9 mouse cellular contexts compared by ENCODE assay signal in the genomic region with DNA sequence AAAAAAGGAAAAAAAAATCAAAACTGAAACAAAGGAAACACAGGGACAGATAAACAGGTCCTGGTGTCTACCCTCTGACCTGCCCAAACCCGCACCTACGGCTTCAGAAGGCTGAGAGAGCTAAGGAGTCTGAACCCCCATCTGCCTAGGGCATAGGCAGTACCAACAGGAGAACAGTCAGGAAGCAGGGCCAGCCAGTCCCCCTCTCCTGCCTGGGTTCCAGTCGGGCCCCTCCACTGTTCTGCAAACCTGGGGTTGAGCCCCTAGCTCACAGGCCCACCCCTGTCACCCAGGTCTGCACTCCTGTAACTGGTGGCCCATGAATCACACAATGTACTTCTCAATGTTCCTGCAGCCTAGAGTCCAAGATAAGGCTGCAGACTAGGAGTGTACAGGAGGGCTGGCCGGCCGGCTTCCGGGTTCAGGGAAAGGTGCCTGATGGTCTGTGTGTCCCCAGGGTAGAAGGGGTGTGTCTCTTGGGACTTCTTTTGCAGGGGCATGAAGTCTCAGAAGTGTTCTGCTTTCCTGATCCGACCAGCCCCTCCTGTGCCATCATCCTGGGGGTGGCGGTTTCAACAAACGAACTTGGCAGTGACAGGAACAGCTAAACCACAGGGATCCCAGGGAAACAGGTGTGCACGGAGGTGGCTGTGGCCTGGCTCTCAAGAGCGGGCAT. TPM values are rescaled to one million over a fixed set of nuclear protein-coding genes. Genes with fewer than 3 reads are reported as not detected.
DNase-seq lines count a peak whose midpoint lies in the region; ATAC-seq and TF ChIP-seq lines count a peak whose summit lies in the region.
"Had no signal": no experiment of that assay in that cellular context is flagged by ENCODE, and none has a peak within 500 bp of the region (broad histone marks: within the 10 kb centered on the region; RNA-seq: fewer than 3 reads in every experiment).

No protein-coding gene starts in this region.

- H3K27me3 ChIP-seq in lung, embryonic 15.5 days = peaks cover 45% of the 10 kb centered on the region
- H3K27me3 ChIP-seq in stomach, embryonic 14.5 days (ENCODE audit: control insufficient read depth, insufficient read depth, low read length) = peaks cover 9% of the 10 kb centered on the region
- H3K27me3 ChIP-seq in forebrain, embryonic 12.5 days = peaks cover 50% of the 10 kb centered on the region

- no peaks in the 10 kb centered on the region for H3K9me3 ChIP-seq in lung, embryonic 15.5 days
- no peaks in the 10 kb centered on the region for H3K9me3 ChIP-seq in stomach, embryonic 14.5 days (ENCODE audit: control insufficient read depth, low read depth, low read length)
- no peaks in the 10 kb centered on the region for H3K9me3 ChIP-seq in forebrain, embryonic 12.5 days
- H3K9me3 ChIP-seq: limb, embryonic 13.5 days had no signal

- peak overlapping the region; percentile 19 for H3K4me2 ChIP-seq in lung, embryonic 15.5 days
- peak overlapping the region; percentile 14; the same call in 1 of the 2 replicates for H3K4me2 ChIP-seq in stomach, embryonic 14.5 days (replicated peaks; ENCODE audit: low read depth, low read length)
- no peak overlapping the region for H3K4me2 ChIP-seq in forebrain, embryonic 12.5 days
- H3K4me2 ChIP-seq: limb, embryonic 13.5 days had no signal

- 49% methylated on average over 11 of the region's 11 CpGs for WGBS in lung, embryonic 15.5 days
- WGBS in stomach, embryonic 14.5 days = 54% methylated on average over 11 of the region's 11 CpGs
- WGBS in forebrain, embryonic 12.5 days = 77% methylated on average over 11 of the region's 11 CpGs

- no peak overlapping the region for H3K9ac ChIP-seq in lung, embryonic 15.5 days
- H3K9ac ChIP-seq in stomach, embryonic 14.5 days (replicated peaks; ENCODE audit: low read depth, low read length) = no peak overlapping the region
- no peak overlapping the region for H3K9ac ChIP-seq in forebrain, embryonic 12.5 days
- H3K9ac ChIP-seq: limb, embryonic 13.5 days had no signal

- no peak overlapping the region for H3K4me3 ChIP-seq in lung, embryonic 15.5 days
- H3K4me3 ChIP-seq in stomach, embryonic 14.5 days (ENCODE audit: low read depth, low read length) = no peak overlapping the region
- H3K4me3 ChIP-seq in forebrain, embryonic 12.5 days (replicated peaks) = no peak overlapping the region
- H3K4me3 ChIP-seq in left cerebral cortex, adult 2 months = no peak overlapping the region
- H3K4me3 ChIP-seq: limb, embryonic 13.5 days had no signal

- H3K36me3 ChIP-seq in lung, embryonic 15.5 days = no peaks in the 10 kb centered on the region
- H3K36me3 ChIP-seq in stomach, embryonic 14.5 days (ENCODE audit: control insufficient read depth, insufficient read depth, low read length) = no peaks in the 10 kb centered on the region
- no peaks in the 10 kb centered on the region for H3K36me3 ChIP-seq in forebrain, embryonic 12.5 days (replicated peaks)
- H3K36me3 ChIP-seq: limb, embryonic 13.5 days had no signal

- peaks cover 13% of the 10 kb centered on the region for H3K4me1 ChIP-seq in lung, embryonic 15.5 days
- no peaks in the 10 kb centered on the region for H3K4me1 ChIP-seq in stomach, embryonic 14.5 days (ENCODE audit: control insufficient read depth, insufficient read depth, low read length)
- peaks cover 4% of the 10 kb centered on the region; the same call in 1 of the 2 replicates for H3K4me1 ChIP-seq in forebrain, embryonic 12.5 days

- H3K27ac ChIP-seq in lung, embryonic 15.5 days = peak overlapping the region; percentile 19; the same call in 1 of the 2 replicates
- H3K27ac ChIP-seq in stomach, embryonic 14.5 days (ENCODE audit: low read length) = peak overlapping the region; percentile 76
- H3K27ac ChIP-seq in forebrain, embryonic 12.5 days = no peak overlapping the region
- H3K27ac ChIP-seq in left cerebral cortex, adult 2 months = no peak overlapping the region
- H3K27ac ChIP-seq: limb, embryonic 13.5 days had no signal

- DNase-seq in lung, postnatal 10 days = no peak
- DNase-seq in cerebellum, adult 18-20 months = peak; percentile 47 to 55
- peak; percentile 3 for DNase-seq in gastrocnemius, postnatal 25 days
- no peak for DNase-seq in left cerebral cortex, adult 2 months (ENCODE audit: extremely low spot score in 1 of 2, low spot score in 2 of 2)

- TF ChIP-seq CTCF in left cerebral cortex, adult 2 months (IDR thresholded peaks at IDR 0.05) = no peak

- intact Hi-C loops in left cerebral cortex, adult 2 months (cut with DNase I) = loop anchor here (5.0 kb wide), 1 partner anchor 50 kb away; no protein-coding TSS in a partner anchor

- no peak for ATAC-seq in lung, embryonic 15.5 days (ENCODE audit: borderline replicate concordance, extremely low read depth, low FRiP score, low TSS enrichment)
- peak; percentile 79 for ATAC-seq in stomach, embryonic 14.5 days (ENCODE audit: insufficient number of reproducible peaks, insufficient read depth, low FRiP score, low read depth)
- no peak for ATAC-seq in forebrain, embryonic 12.5 days (ENCODE audit: low FRiP score)
- ATAC-seq: inflammation-experienced regulatory T-cells, adult 6 months had no signal

RNA-seq across cellular contexts. Expression of a gene that starts 4.6 kb away (rescaled TPM):
- polyA plus RNA-seq in lung, embryonic 15.5 days (2015; fragmentation: Nextera tagmentation; extraction: Ambion mirVana) = 3.4 and 5.3 TPM in 2 replicates
- total RNA-seq in gastrocnemius, postnatal 25 days (2021) = under 1 TPM in 1 of 2 experiments, not detected in 1; 0.20 TPM
- 10.8 and 11.7 TPM in 2 replicates for polyA plus RNA-seq in stomach, embryonic 14.5 days (2014; fragmentation: Nextera tagmentation; extraction: Ambion mirVana)
- 1.7 and 2.8 TPM in 2 replicates for polyA plus RNA-seq in forebrain, embryonic 12.5 days (2016; fragmentation: Nextera tagmentation; extraction: Ambion mirVana)
- total RNA-seq in left cerebral cortex, adult 2 months (2021) = 10 to 100 TPM; 24.4 to 28.2 TPM

RNA-seq across cellular contexts. Expression of a gene that starts 52.6 kb away (rescaled TPM):
- polyA plus RNA-seq in lung, embryonic 15.5 days (2015; fragmentation: Nextera tagmentation; extraction: Ambion mirVana) = 3.6 and 3.9 TPM in 2 replicates
- total RNA-seq in gastrocnemius, postnatal 25 days (2021) = under 1 TPM; 0.64 to 0.78 TPM
- polyA plus RNA-seq in stomach, embryonic 14.5 days (2014; fragmentation: Nextera tagmentation; extraction: Ambion mirVana) = 2.2 and 2.3 TPM in 2 replicates
- polyA plus RNA-seq in forebrain, embryonic 12.5 days (2016; fragmentation: Nextera tagmentation; extraction: Ambion mirVana) = 0.83 and 0.98 TPM in 2 replicates
- 1 to 10 TPM; 3.4 to 4.8 TPM for total RNA-seq in left cerebral cortex, adult 2 months (2021)

Comparison
In these comparisons a context has a peak if more than half of its experiments do, and no peak if none do; other contexts are left out.
1. H3K27ac ChIP-seq: peak in lung, embryonic 15.5 days (single experiment) and stomach, embryonic 14.5 days (single experiment); none in forebrain, embryonic 12.5 days (single experiment) and left cerebral cortex, adult 2 months (single experiment).
2. DNase-seq: peak in cerebellum, adult 18-20 months (2 of 2) and gastrocnemius, postnatal 25 days (single experiment); none in lung, postnatal 10 days (single experiment) and left cerebral cortex, adult 2 months (0 of 2).